Mouse (Mus musculus) testis, adult 2 months (tissue): ENCODE data around the gene Pycr1. TPM values are rescaled to one million over a fixed set of nuclear protein-coding genes. Genes with fewer than 3 reads are reported as not detected.

Experiments
- H3K27ac ChIP-seq: fragments of 200-500 bp; 2 replicates; pipeline ENCODE4 v1.5.1; 2012; ENCODE audit warnings: low read depth, low read length; ENCODE audit not compliant: control insufficient read depth, insufficient read depth
- H3K27me3 ChIP-seq: fragments of 200-500 bp; 2 replicates; pipeline ENCODE4 v1.6.1; 2012; ENCODE audit warnings: mild to moderate bottlenecking, low read length, moderate library complexity; ENCODE audit not compliant: control insufficient read depth, insufficient read depth
- H3K36me3 ChIP-seq: fragments of 200-500 bp; 2 replicates; pipeline ENCODE4 v1.6.1; 2012; ENCODE audit warnings: mild to moderate bottlenecking, low read length; ENCODE audit not compliant: control insufficient read depth, insufficient read depth
- H3K4me1 ChIP-seq: fragments of 200-500 bp; 2 replicates; pipeline ENCODE4 v1.6.1; 2012; ENCODE audit warnings: low read length; ENCODE audit not compliant: control insufficient read depth, insufficient read depth
- H3K4me3 ChIP-seq: fragments of 200-500 bp; 2 replicates; pipeline ENCODE4 v1.5.1; 2012; ENCODE audit warnings: low read depth, mild to moderate bottlenecking, low read length, moderate library complexity, mixed read lengths; ENCODE audit not compliant: control insufficient read depth
- CTCF ChIP-seq: fragments of 200-500 bp; IDR thresholded peaks from 2 replicates; pipeline ENCODE4 v1.5.1; 2012; ENCODE audit warnings: low read depth, mild to moderate bottlenecking, inconsistent platforms, low read length, moderate library complexity; ENCODE audit not compliant: control insufficient read depth, insufficient read depth, insufficient replicate concordance
- POLR2A ChIP-seq: fragments of 200-500 bp; IDR thresholded peaks from 2 replicates; pipeline ENCODE4 v1.6.1; 2012; ENCODE audit warnings: low read depth, mild to moderate bottlenecking, inconsistent platforms, low read length, moderate library complexity; ENCODE audit not compliant: control insufficient read depth
- polyA plus RNA-seq: library from polyadenylated mRNA; depleted of rRNA; stranded (reverse); fragments of >200 nt; gene quantifications from 2 replicates; pipeline ENCODE4 v1.2.3, GENCODE M21; 2012

Pycr1 gene
- polyA plus RNA-seq, 1 experiment, result 0.98 TPM

- Histone ChIP-seq H3K36me3 (no peaks in the 10 kb centered on the region), H3K4me1 (peaks cover 8% of the 10 kb centered on the region), H3K4me3 (peak overlapping the region; percentile 82), H3K27ac (peak overlapping the region; percentile 21; the same call in 1 of the 2 replicates), H3K27me3 (no peaks in the 10 kb centered on the region)
- no peak for TF ChIP-seq CTCF
- peak; percentile 53; the same call in 1 of the 2 replicates for TF ChIP-seq POLR2A
Measured at GRCm38 (mm10) chr11:120624680-120625111, 18.9 kb downstream of the Pycr1 start.

- H3K4me1 ChIP-seq, result peaks cover 8% of the 10 kb centered on the region
- TF ChIP-seq CTCF (peak; percentile 30; the same call in 1 of the 2 replicates), POLR2A (no peak)
Measured at GRCm38 (mm10) chr11:120623961-120624679, 19.4 kb downstream of the Pycr1 start.

GRCm38 (mm10) chr11:120622805-120623204 lies 20.8 kb downstream of the Pycr1 start:
- H3K27ac ChIP-seq, result no peak overlapping the region
- no peak for TF ChIP-seq POLR2A
- no peak for TF ChIP-seq CTCF
- no peaks in the 10 kb centered on the region for H3K36me3 ChIP-seq
- no peak overlapping the region for H3K4me3 ChIP-seq
- H3K4me1 ChIP-seq, result peaks cover 17% of the 10 kb centered on the region
- H3K27me3 ChIP-seq, result no peaks in the 10 kb centered on the region

More at GRCm38 (mm10) chr11:120623961-120624679, 19.4 kb downstream of the Pycr1 start:
- Histone ChIP-seq H3K36me3 (no peaks in the 10 kb centered on the region), H3K27ac (peak overlapping the region; percentile 21; the same call in 1 of the 2 replicates), H3K27me3 (no peaks in the 10 kb centered on the region), H3K4me3 (peak overlapping the region; percentile 82)

- H3K36me3 ChIP-seq, result no peaks in the 10 kb centered on the region
Measured at GRCm38 (mm10) chr11:120620195-120620594, 23.4 kb downstream of the Pycr1 start.

GRCm38 (mm10) chr11:120618619-120619535 lies 24.7 kb downstream of the Pycr1 start:
- Histone ChIP-seq H3K27me3 (no peaks in the 10 kb centered on the region), H3K36me3 (no peaks in the 10 kb centered on the region), H3K27ac (no peak overlapping the region), H3K4me1 (peaks cover 15% of the 10 kb centered on the region), H3K4me3 (no peak overlapping the region)
- no peak for TF ChIP-seq CTCF
- TF ChIP-seq POLR2A, result no peak

More at GRCm38 (mm10) chr11:120620195-120620594, 23.4 kb downstream of the Pycr1 start:
- Histone ChIP-seq H3K4me3 (no peak overlapping the region), H3K4me1 (peaks cover 17% of the 10 kb centered on the region), H3K27ac (no peak overlapping the region), H3K27me3 (no peaks in the 10 kb centered on the region)
- TF ChIP-seq POLR2A (0 out of 2 replicates have a peak, but pooled peaks have one; percentile 6), CTCF (no peak)

- Histone ChIP-seq H3K27me3 (no peaks in the 10 kb centered on the region), H3K4me3 (peak within 1 kb of the TSS; percentile 89), H3K36me3 (no peaks in the 10 kb centered on the region; the same call in 1 of the 2 replicates), H3K4me1 (peaks cover 15% of the 10 kb centered on the region), H3K27ac (peak within 1 kb of the TSS; percentile 87)
- TF ChIP-seq CTCF (no peak), POLR2A (peak; percentile 83)
Measured at GRCm38 (mm10) chr11:120617519-120618112, 26.0 kb downstream of the Pycr1 start, which contains the start of gene Pcyt2. Gene Pcyt2 (minus strand): TSS chr11:120617936.

GRCm38 (mm10) chr11:120616617-120617294 lies 26.8 kb downstream of the Pycr1 start:
- peaks cover 15% of the 10 kb centered on the region for H3K4me1 ChIP-seq
- no peaks in the 10 kb centered on the region; the same call in 1 of the 2 replicates for H3K36me3 ChIP-seq
- peak overlapping the region; percentile 89 for H3K4me3 ChIP-seq
- TF ChIP-seq POLR2A, result no peak
- no peak for TF ChIP-seq CTCF
- peak overlapping the region; percentile 87 for H3K27ac ChIP-seq
- H3K27me3 ChIP-seq, result no peaks in the 10 kb centered on the region
